Mouse (Mus musculus) WW6 (cell line): Measurements from ENCODE around the gene Nod2.

Experiments used
- DNase-seq: peaks from one replicate; pipeline ENCODE4 v3.0.0-alpha.2; 2013; ENCODE audit warnings: low read depth, low spot score

Nod2 gene

DNA sequence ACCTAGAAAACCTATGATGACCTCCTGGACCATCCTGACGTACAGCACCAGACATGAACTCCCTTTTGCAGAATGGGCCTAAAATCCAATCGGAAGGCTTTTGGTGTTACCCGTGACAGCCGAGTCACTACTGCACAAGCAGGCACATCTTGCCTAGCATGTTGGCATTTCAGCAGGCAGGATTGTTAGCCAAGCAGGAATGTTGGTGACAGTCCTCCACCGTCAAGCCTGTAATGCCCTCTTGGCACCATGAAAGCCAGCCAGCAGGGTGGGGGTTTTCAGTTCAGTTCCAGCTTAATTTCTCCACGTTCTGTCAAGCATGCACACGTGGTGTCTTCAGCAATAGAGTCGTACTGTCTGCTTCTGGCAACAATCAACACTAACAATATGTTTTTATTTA lies 30.0 kb downstream of the Nod2 start:
- DNase-seq = no peak

DNA sequence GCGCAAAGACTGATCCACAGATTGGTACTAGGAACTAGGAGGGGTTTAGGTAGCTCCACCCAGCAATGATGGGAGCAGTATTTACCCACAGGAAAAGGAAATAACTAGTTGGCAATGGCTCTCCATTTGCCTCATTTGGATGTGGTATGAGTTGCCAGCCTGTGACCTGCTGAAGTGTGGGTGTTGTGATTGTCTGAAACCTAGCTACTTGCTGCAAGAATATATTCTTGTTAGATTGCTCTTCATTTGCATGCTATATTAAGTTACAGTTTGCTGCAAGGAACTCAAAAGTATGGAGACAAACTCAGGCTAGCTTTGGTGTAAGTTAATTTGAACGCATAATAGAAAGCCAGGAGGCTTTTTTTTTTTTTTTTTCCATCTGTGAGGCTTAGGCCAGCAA lies 33.5 kb downstream of the Nod2 start:
- DNase-seq = no peak

DNA sequence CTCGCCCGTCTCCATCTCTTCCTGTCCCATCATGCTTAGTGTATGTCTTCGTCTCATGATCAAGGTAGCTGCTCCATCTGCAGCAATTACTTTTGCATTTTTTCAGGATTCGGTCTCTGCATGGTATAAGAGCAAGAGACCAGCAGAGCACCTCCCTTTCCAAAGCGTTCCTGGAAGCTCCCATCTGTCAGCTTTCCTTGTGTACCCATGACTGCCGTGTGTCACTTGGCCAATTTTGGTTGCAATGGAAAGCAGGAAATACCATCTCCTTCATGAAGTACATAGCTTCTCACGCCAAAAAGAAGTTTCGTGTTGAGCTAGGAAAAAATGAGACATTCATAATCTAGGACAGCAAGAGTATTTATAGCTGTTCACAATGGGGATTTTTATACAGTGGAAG lies 33.9 kb downstream of the Nod2 start:
- no peak for DNase-seq

GRCm38 (mm10) chr8:88683656-88684289 lies 36.7 kb downstream of the Nod2 start:
- DNase-seq = no peak

- DNase-seq = no peak
These were observed 39.3 kb downstream of the Nod2 start for GRCm38 (mm10) chr8:88686226-88686905.

GRCm38 (mm10) chr8:88686906-88687235 lies 39.8 kb downstream of the Nod2 start:
- no peak for DNase-seq

GRCm38 (mm10) chr8:88689151-88689550 lies 42.0 kb downstream of the Nod2 start:
- no peak for DNase-seq

DNA sequence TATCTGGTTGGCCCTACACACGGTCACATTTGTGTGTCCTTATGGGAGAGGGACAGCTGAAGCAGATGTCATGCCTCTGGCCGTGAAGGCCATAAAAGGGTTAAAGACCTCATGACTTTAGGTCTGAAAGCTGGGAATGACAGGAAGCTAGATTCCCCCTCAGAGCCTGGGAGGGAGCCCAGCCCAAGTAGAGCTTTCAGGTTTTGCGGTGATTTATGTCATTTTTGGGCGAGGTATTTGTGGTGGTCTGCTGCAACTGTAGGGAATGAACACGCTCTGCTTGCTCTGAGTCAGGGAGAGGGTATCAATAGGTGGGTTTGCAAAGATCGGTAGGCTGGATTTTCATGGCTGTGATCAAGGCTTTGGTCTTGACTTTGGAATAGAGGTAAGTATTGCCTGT lies 42.8 kb downstream of the Nod2 start:
- DNase-seq = no peak

- DNase-seq = no peak
These were observed 44.3 kb downstream of the Nod2 start for GRCm38 (mm10) chr8:88691342-88691948.

GRCm38 (mm10) chr8:88691961-88692360 lies 44.8 kb downstream of the Nod2 start:
- DNase-seq = no peak

GRCm38 (mm10) chr8:88692866-88693265 lies 45.8 kb downstream of the Nod2 start:
- no peak for DNase-seq

DNA sequence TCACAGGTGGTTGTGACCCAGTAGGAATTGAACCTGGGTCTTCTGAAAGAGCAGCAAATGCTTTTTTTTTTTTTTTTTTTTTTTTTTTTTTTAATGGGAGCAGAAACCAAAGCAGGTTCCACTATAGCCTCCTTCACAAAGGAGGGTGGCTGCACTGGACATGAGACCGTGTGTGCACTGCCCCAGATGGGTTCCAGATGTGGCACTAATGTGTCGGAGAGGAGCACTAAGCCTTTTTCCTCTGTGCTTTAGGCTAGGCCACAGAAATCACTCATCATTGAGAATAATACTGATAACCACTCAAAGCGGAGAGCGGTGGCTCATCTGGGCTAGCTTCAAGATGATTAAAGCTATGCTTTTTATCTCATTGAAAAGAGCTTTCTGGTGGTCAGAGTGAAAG lies 46.3 kb downstream of the Nod2 start:
- no peak for DNase-seq

DNA sequence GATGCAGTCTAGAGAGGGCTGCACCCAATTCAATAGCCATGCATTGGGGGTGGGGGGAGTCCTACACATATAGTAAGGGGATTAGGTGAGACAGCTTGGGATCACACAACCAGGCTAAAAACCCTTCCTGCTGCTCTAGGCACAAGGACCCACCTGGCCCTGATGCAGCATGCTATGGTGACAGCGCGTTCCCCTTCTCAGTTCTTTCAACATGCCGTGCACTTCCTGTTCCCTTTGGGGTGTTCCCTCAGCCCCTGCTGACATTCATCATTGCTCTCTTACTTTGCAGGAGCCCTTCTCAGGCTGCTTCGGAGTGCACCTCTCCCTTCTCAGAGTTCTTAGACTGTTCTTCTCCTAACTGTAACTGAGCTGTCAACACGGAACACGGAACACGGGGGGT lies 47.2 kb downstream of the Nod2 start:
- no peak for DNase-seq

DNA sequence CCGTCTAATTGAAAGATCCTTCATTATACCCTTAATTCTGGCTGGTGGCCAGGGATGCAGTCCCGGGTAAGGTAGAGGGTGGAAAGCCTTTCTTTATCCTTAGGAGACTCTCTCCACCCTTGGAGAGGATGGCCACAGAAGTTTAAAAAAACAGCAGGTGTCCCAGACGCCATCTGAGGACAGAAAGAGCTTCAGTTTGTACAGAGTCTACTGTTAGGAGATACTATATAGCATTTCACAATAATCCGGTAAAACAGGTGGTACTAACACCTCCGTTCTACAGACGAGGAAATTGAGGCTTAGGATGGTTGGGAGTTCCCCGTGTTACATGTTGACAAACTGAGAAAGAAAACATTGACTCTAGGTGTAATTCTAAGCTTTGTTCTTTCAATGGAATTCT lies 49.1 kb downstream of the Nod2 start:
- DNase-seq = no peak

DNA sequence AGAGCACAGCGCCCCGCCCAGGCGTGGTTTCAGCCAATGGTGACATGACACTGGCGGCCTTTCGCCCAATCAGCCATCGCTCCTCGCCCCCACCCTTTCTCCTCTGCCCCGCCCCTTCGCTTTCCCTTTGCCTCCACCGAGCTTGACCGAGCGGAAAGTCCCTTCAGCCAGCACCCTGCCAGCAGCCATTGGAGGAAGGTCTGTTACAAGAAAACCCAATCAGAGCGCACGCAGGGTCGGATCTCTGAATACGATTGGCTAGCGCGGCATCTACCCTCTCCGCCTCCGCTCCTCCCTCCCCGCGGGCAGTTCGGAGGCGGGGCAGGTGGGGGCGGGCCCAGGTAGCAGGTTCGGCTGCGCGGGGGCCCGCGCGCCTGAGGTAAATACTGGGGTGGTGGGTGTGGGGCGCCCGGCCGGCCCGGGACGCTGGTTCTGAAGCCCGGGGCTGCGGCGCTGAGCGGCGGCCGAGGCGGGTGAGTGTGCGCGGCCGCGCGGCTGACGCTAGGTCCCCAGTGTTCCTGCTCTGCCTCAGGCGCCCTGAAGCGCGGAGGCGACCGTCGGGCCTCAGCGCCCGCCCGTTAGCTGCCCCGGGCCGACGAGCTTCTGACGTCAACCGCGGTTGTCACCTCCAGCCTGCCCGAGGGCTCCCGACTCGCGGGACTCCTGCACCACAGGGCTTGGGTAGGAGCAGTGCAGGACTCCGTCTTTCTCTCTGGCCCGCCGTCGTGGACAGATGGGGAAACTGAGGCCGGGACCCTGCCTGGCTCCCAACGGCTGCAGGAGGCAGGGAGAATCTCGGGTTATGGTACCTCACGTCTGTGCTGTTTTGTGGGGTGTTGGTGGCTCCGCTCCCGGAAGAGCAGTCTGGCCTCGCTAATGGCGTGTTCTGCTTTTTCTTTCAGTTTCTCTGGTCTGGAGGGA lies 49.9 kb downstream of the Nod2 start, which contains the start of gene Cyld:
Cyld (plus strand) TSS at position 308 of the 921 bp plus-strand sequence.
- peak; percentile 99 for DNase-seq

GRCm38 (mm10) chr8:88697642-88698031 lies 50.5 kb downstream of the Nod2 start:
- no peak for DNase-seq

DNA sequence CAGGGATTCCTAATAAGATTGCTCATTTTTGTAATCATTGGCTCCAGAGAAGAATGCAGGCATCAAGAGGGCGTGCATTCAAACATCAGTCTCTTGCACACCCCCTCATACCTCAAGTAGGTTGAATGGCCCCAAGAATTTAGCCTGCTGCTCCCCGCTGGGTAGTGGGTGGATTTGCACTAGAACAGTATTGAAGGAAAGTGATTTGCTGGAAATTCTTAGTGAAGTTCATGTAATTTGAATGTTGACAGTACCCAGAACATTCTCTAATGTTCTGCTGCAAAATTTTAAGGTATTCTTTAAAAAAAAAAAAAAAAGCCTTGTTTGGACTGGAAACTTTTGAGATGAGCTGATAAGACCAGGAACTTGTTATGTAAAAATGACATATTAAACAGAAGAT lies 50.9 kb downstream of the Nod2 start:
- no peak for DNase-seq

- no peak for DNase-seq
These were observed 54.5 kb downstream of the Nod2 start for GRCm38 (mm10) chr8:88701611-88702010.

GRCm38 (mm10) chr8:88702816-88703215 lies 55.7 kb downstream of the Nod2 start:
- no peak for DNase-seq

- no peak for DNase-seq
These were observed 76.3 kb downstream of the Nod2 start for GRCm38 (mm10) chr8:88723256-88723963.
